Mouse (Mus musculus) liver, embryonic 11.5 days (tissue): ENCODE measurements around the gene Hnrnpa0. TPM values are rescaled to one million over a fixed set of nuclear protein-coding genes. Genes with fewer than 3 reads are reported as not detected.

ENCODE experiments used
- ATAC-seq: fragments of 200-750 bp; cut with Nextera tagmentation; replicated peaks from 2 replicates; pipeline ENCODE4 v1.8.0; 2017; ENCODE audit warnings: moderate number of reproducible peaks, mild to moderate bottlenecking, moderate TSS enrichment, moderate library complexity; ENCODE audit not compliant: low FRiP score
- DNase-seq: peaks from one replicate; pipeline ENCODE4 v3.0.0-alpha.2; 2017; ENCODE audit warnings: low spot score
- H3K27ac ChIP-seq: fragments of 300-500 bp; sonication (generic); 2 replicates; pipeline ENCODE4 v1.5.1; 2014; ENCODE audit warnings: mild to moderate bottlenecking, low read depth, low read length, control low read depth
- H3K27me3 ChIP-seq: fragments of 300-500 bp; sonication (generic); replicated peaks from 2 replicates; pipeline ENCODE4 v1.6.1; 2014; ENCODE audit warnings: low read length, mixed read lengths; ENCODE audit not compliant: control insufficient read depth, insufficient read depth
- H3K36me3 ChIP-seq: fragments of 300-500 bp; sonication (generic); 2 replicates; pipeline ENCODE4 v1.6.1; 2014; ENCODE audit warnings: mild to moderate bottlenecking, low read length, moderate library complexity, mixed read lengths; ENCODE audit not compliant: control insufficient read depth, insufficient read depth
- H3K4me1 ChIP-seq: fragments of 300-500 bp; sonication (generic); replicated peaks from 2 replicates; pipeline ENCODE4 v1.6.1; 2014; ENCODE audit warnings: low read length, mixed read lengths; ENCODE audit not compliant: control insufficient read depth, insufficient read depth
- H3K4me2 ChIP-seq: fragments of 300-500 bp; sonication (generic); 2 replicates; pipeline ENCODE4 v1.6.1; 2014; ENCODE audit warnings: mild to moderate bottlenecking, control low read depth, moderate library complexity
- H3K4me3 ChIP-seq: fragments of 300-500 bp; sonication (generic); 2 replicates; pipeline ENCODE4 v1.5.1; 2014; ENCODE audit warnings: low read depth, low read length, control low read depth
- H3K9ac ChIP-seq: fragments of 300-500 bp; sonication (generic); 2 replicates; pipeline ENCODE4 v1.6.1; 2014; ENCODE audit warnings: low read depth, low read length, control low read depth
- H3K9me3 ChIP-seq: fragments of 300-500 bp; sonication (generic); 2 replicates; pipeline ENCODE4 v1.6.1; 2016; ENCODE audit warnings: low read length, inconsistent platforms, mixed read lengths; ENCODE audit not compliant: control insufficient read depth
- WGBS: fragments of 180-500 bp; shearing (Covaris S2); extraction: QIAGEN DNeasy Blood & Tissue Kit; methylation state at CpG from one replicate; pipeline ENCODE4 v1.1.7; 2014; 5-methylcytosine and 5-hydroxymethylcytosine counted together
- polyA plus RNA-seq: library from polyadenylated mRNA; unstranded; fragments of >200 nt; fragmentation: Nextera tagmentation; extraction: Ambion mirVana; gene quantifications from 2 replicates; pipeline ENCODE4 v1.2.1, GENCODE M21; 2014

Hnrnpa0 gene
- polyA plus RNA-seq, 1 experiment from 2014 or later = 22.8 TPM

- Histone ChIP-seq H3K4me2 (no peak overlapping the region), H3K27ac (no peak overlapping the region)
- WGBS = 57% methylated on average over 8 of the region's 8 CpGs
These were observed 37.7 kb downstream of the Hnrnpa0 start for GRCm38 (mm10) chr13:58090643-58091042.

GRCm38 (mm10) chr13:58084396-58084795, 44.0 kb downstream of the Hnrnpa0 start:
- no peaks in the 10 kb centered on the region for H3K36me3 ChIP-seq
- H3K4me3 ChIP-seq = no peak overlapping the region
- ATAC-seq (no peak), DNase-seq (no peak)
- no peak overlapping the region for H3K9ac ChIP-seq
- no peaks in the 10 kb centered on the region for H3K4me1 ChIP-seq
- no peaks in the 10 kb centered on the region for H3K9me3 ChIP-seq
- H3K27ac ChIP-seq = no peak overlapping the region
- WGBS = 89% methylated on average over 5 of the region's 5 CpGs
- no peak overlapping the region for H3K4me2 ChIP-seq
- no peaks in the 10 kb centered on the region for H3K27me3 ChIP-seq

More at GRCm38 (mm10) chr13:58090643-58091042, 37.7 kb downstream of the Hnrnpa0 start:
- no peak for ATAC-seq
- no peaks in the 10 kb centered on the region for H3K9me3 ChIP-seq
- H3K27me3 ChIP-seq = no peaks in the 10 kb centered on the region
- H3K4me1 ChIP-seq = no peaks in the 10 kb centered on the region
- no peaks in the 10 kb centered on the region for H3K36me3 ChIP-seq
- no peak overlapping the region for H3K4me3 ChIP-seq
- H3K9ac ChIP-seq = no peak overlapping the region
- DNase-seq = no peak

GRCm38 (mm10) chr13:58083521-58083920, 44.8 kb downstream of the Hnrnpa0 start:
- Histone ChIP-seq H3K4me1 (no peaks in the 10 kb centered on the region), H3K4me2 (no peak overlapping the region), H3K36me3 (no peaks in the 10 kb centered on the region), H3K9ac (no peak overlapping the region), H3K27me3 (no peaks in the 10 kb centered on the region), H3K27ac (no peak overlapping the region), H3K4me3 (no peak overlapping the region), H3K9me3 (no peaks in the 10 kb centered on the region)
- ATAC-seq = no peak
- WGBS = 80% methylated on average over 11 of the region's 11 CpGs
- DNase-seq = no peak

GRCm38 (mm10) chr13:58083048-58083447, 45.3 kb downstream of the Hnrnpa0 start:
- no peak overlapping the region for H3K27ac ChIP-seq
- WGBS = 52% methylated on average over 5 of the region's 5 CpGs
- no peaks in the 10 kb centered on the region for H3K27me3 ChIP-seq
- no peak overlapping the region for H3K9ac ChIP-seq
- H3K9me3 ChIP-seq = no peaks in the 10 kb centered on the region
- DNase-seq (no peak), ATAC-seq (no peak)
- no peaks in the 10 kb centered on the region for H3K4me1 ChIP-seq
- no peak overlapping the region for H3K4me2 ChIP-seq
- H3K4me3 ChIP-seq = no peak overlapping the region
- no peaks in the 10 kb centered on the region for H3K36me3 ChIP-seq

- H3K4me2 ChIP-seq = no peak overlapping the region
- H3K9ac ChIP-seq = no peak overlapping the region
- WGBS = 79% methylated on average over 5 of the region's 5 CpGs
- DNase-seq (no peak), ATAC-seq (no peak)
- no peaks in the 10 kb centered on the region for H3K36me3 ChIP-seq
- H3K27ac ChIP-seq = no peak overlapping the region
- no peaks in the 10 kb centered on the region for H3K9me3 ChIP-seq
- no peak overlapping the region for H3K4me3 ChIP-seq
- H3K27me3 ChIP-seq = no peaks in the 10 kb centered on the region
- no peaks in the 10 kb centered on the region for H3K4me1 ChIP-seq
These were observed 50.0 kb downstream of the Hnrnpa0 start for GRCm38 (mm10) chr13:58078361-58078760.

Other genes with a start within 250 kb of the Hnrnpa0 start
- 1.2 TPM in 2 replicates for gene Spock1, start 220.2 kb downstream of the Hnrnpa0 start, polyA plus RNA-seq
- 1.9 and 2.7 TPM in 2 replicates for gene Klhl3, start 15.0 kb downstream of the Hnrnpa0 start, polyA plus RNA-seq
- 37.9 and 38.0 TPM in 2 replicates for gene Idnk, start 29.1 kb upstream of the Hnrnpa0 start, polyA plus RNA-seq
- 95.5 and 103 TPM in 2 replicates for gene Ubqln1, start 87.1 kb upstream of the Hnrnpa0 start, polyA plus RNA-seq
- 12.8 and 14.3 TPM in 2 replicates for gene Gkap1, start 147.1 kb upstream of the Hnrnpa0 start, polyA plus RNA-seq
- gene Kif27, start 230.6 kb upstream of the Hnrnpa0 start, polyA plus RNA-seq = 0.11 and 0.40 TPM in 2 replicates